Mouse (Mus musculus) kidney, embryonic 14.5 days (tissue): ENCODE data around the gene Tnfrsf23. TPM values are rescaled to one million over a fixed set of nuclear protein-coding genes. Genes with fewer than 3 reads are reported as not detected.

Experiments
- ATAC-seq: fragments of 200-750 bp; cut with Nextera tagmentation; 2 replicates; pipeline ENCODE4 v1.8.0; 2017; ENCODE audit warnings: moderate number of reproducible peaks, mild to moderate bottlenecking, moderate TSS enrichment, moderate library complexity; ENCODE audit not compliant: low FRiP score, low TSS enrichment
- H3K27ac ChIP-seq: fragments of 300-500 bp; sonication (generic); 2 replicates; pipeline ENCODE4 v1.5.1; 2014; ENCODE audit warnings: low read depth, mild to moderate bottlenecking, low read length, moderate library complexity, mixed read lengths
- H3K27me3 ChIP-seq: fragments of 300-500 bp; sonication (generic); 2 replicates; pipeline ENCODE4 v1.6.1; 2014; ENCODE audit warnings: mild to moderate bottlenecking, low read length; ENCODE audit not compliant: control insufficient read depth, insufficient read depth
- H3K36me3 ChIP-seq: fragments of 300-500 bp; sonication (generic); 2 replicates; pipeline ENCODE4 v1.6.1; 2014; ENCODE audit warnings: low read length, mixed read lengths; ENCODE audit not compliant: control insufficient read depth, insufficient read depth
- H3K4me1 ChIP-seq: fragments of 300-500 bp; sonication (generic); 2 replicates; pipeline ENCODE4 v1.6.1; 2014; ENCODE audit warnings: low read length, mixed read lengths; ENCODE audit not compliant: control insufficient read depth, insufficient read depth
- H3K4me2 ChIP-seq: fragments of 300-500 bp; sonication (generic); replicated peaks from 2 replicates; pipeline ENCODE4 v1.6.1; 2014; ENCODE audit warnings: low read depth, mild to moderate bottlenecking, low read length
- H3K4me3 ChIP-seq: fragments of 300-500 bp; sonication (generic); 2 replicates; pipeline ENCODE4 v1.5.1; 2014; ENCODE audit warnings: mild to moderate bottlenecking, low read length
- H3K9ac ChIP-seq: fragments of 300-500 bp; sonication (generic); 2 replicates; pipeline ENCODE4 v1.6.1; 2014; ENCODE audit warnings: low read depth, mild to moderate bottlenecking, low read length, moderate library complexity
- H3K9me3 ChIP-seq: fragments of 300-500 bp; sonication (generic); 2 replicates; pipeline ENCODE4 v1.6.1; 2016; ENCODE audit warnings: low read length; ENCODE audit not compliant: control insufficient read depth
- WGBS: fragments of 180-500 bp; shearing (Covaris S2); extraction: QIAGEN DNeasy Blood & Tissue Kit; methylation state at CpG from one replicate; pipeline ENCODE4 v1.1.7; 2014; 5-methylcytosine and 5-hydroxymethylcytosine counted together
- polyA plus RNA-seq: library from polyadenylated mRNA; unstranded; fragments of >200 nt; fragmentation: Nextera tagmentation; extraction: Ambion mirVana; gene quantifications from 2 replicates; pipeline ENCODE4 v1.2.1, GENCODE M21; 2014

Tnfrsf23 gene
- polyA plus RNA-seq, 1 experiment from 2014 or later: 0.84 TPM

DNA sequence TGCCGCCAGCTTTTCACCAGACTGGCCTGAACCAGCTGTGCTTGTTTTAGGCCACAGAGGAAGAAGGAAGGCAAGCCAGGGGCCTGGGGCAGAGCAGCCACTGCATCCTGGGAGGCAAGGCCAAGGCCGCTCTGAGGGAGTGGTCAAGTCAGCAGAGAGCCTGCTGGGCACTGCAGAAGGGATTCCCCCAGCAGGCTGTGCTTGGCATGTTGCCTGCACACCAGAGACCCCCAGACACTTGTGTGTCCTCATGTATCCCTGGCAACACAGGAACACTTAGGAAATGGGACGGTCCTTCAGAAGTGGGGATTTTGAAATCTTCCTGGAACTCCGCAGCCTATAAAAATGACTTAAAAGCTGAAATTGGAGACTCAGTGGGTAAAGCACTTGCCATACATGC lies 26.4 kb upstream of the Tnfrsf23 start:
- Histone ChIP-seq H3K27ac (no peak overlapping the region), H3K4me3 (no peak overlapping the region), H3K4me2 (no peak overlapping the region), H3K9me3 (no peaks in the 10 kb centered on the region), H3K36me3 (peaks cover 31% of the 10 kb centered on the region; the same call in 1 of the 2 replicates), H3K9ac (no peak overlapping the region), H3K27me3 (no peaks in the 10 kb centered on the region), H3K4me1 (no peaks in the 10 kb centered on the region; the same call in 1 of the 2 replicates)
- ATAC-seq: no peak
- WGBS: 59% methylated on average over 4 of the region's 4 CpGs

GRCm38 (mm10) chr7:143711381-143711780 lies 25.7 kb upstream of the Tnfrsf23 start:
- no peak overlapping the region for H3K4me2 ChIP-seq
- no peak for ATAC-seq
- H3K4me3 ChIP-seq: no peak overlapping the region
- H3K9ac ChIP-seq: no peak overlapping the region
- H3K27ac ChIP-seq: no peak overlapping the region
- 73% methylated on average over 7 of the region's 7 CpGs for WGBS
- no peaks in the 10 kb centered on the region; the same call in 1 of the 2 replicates for H3K4me1 ChIP-seq
- H3K27me3 ChIP-seq: no peaks in the 10 kb centered on the region
- H3K36me3 ChIP-seq: peaks cover 31% of the 10 kb centered on the region; the same call in 1 of the 2 replicates
- H3K9me3 ChIP-seq: no peaks in the 10 kb centered on the region

- H3K9ac ChIP-seq: no peak overlapping the region
- no peaks in the 10 kb centered on the region for H3K27me3 ChIP-seq
- 85% methylated on average over 7 of the region's 7 CpGs for WGBS
- no peak overlapping the region for H3K4me3 ChIP-seq
- H3K36me3 ChIP-seq: peaks cover 29% of the 10 kb centered on the region; the same call in 1 of the 2 replicates
- H3K27ac ChIP-seq: no peak overlapping the region
- no peak overlapping the region for H3K4me2 ChIP-seq
- no peaks in the 10 kb centered on the region; the same call in 1 of the 2 replicates for H3K4me1 ChIP-seq
- no peak for ATAC-seq
- H3K9me3 ChIP-seq: no peaks in the 10 kb centered on the region
Measured at GRCm38 (mm10) chr7:143709395-143709794, 23.7 kb upstream of the Tnfrsf23 start.

DNA sequence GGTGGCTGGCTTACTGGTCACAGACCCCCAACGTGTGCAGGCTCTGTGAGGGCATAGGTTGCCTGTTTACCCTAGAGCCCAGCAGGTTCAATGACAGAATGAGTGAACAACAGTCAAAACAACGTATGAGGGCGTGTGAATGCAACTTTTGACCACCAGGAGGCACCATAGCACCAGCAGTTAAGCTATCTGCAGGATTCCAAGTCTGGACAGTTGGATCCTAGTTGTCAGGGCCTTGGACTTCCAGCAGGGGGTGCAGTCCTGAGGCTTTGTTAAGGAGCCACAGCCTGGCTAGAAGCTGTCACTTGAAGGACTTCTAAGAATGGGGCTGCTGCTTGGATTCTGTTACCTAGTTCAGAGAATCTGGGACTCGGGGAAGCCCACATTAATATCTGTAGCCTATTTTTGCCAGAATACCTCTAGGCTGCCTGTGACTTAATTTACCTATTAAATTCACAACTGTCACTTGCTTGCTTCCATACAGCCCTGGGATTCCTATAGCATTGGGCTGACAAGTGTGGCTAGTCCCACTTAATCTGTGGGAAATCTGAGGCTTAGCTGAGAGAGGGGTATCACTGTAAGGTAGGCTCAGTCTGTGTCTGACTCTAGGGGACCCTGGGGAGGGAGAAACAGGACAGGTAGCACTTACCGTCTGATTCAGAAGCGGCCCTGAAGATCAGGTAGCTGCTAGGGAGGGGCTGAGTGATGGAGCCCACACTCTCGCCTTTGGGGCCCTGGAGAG lies 21.2 kb upstream of the Tnfrsf23 start:
- Histone ChIP-seq H3K36me3 (peaks cover 28% of the 10 kb centered on the region; the same call in 1 of the 2 replicates), H3K9me3 (no peaks in the 10 kb centered on the region), H3K27me3 (no peaks in the 10 kb centered on the region), H3K27ac (no peak overlapping the region), H3K9ac (no peak overlapping the region), H3K4me3 (no peak overlapping the region), H3K4me2 (no peak overlapping the region), H3K4me1 (no peaks in the 10 kb centered on the region)
- peak; percentile 81 for ATAC-seq
- WGBS: 39% methylated on average over 7 of the region's 7 CpGs

DNA sequence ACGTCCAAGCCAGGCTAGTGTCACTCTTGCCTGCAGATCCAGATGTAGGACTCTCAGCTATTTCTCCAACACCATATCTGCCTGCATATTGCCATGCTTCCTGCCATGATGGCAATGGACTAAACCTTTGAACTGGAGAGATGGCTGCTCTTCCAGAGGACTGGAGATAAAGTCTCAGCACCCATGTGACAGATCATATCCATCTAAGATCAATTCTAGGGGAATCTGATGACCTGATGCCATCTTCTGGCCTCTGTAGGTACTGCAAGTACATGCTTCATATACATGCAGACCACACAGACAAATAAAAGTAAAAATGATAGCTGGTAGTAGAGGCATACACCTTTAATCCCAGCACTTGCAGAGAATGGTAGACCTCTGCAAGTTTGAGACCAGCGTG lies 10.5 kb upstream of the Tnfrsf23 start:
- no peaks in the 10 kb centered on the region for H3K4me1 ChIP-seq
- H3K4me2 ChIP-seq: no peak overlapping the region
- ATAC-seq: no peak
- H3K9me3 ChIP-seq: no peaks in the 10 kb centered on the region; the same call in 1 of the 2 replicates
- H3K4me3 ChIP-seq: no peak overlapping the region
- 61% methylated on average over 2 of the region's 2 CpGs for WGBS
- H3K27ac ChIP-seq: no peak overlapping the region
- H3K27me3 ChIP-seq: no peaks in the 10 kb centered on the region
- no peak overlapping the region for H3K9ac ChIP-seq
- H3K36me3 ChIP-seq: peaks cover 52% of the 10 kb centered on the region

- WGBS: 95% methylated on average over 7 of the region's 7 CpGs
- Histone ChIP-seq H3K4me1 (no peaks in the 10 kb centered on the region), H3K36me3 (peaks cover 65% of the 10 kb centered on the region), H3K9ac (no peak overlapping the region), H3K27ac (no peak overlapping the region), H3K9me3 (no peaks in the 10 kb centered on the region; the same call in 1 of the 2 replicates), H3K4me3 (no peak overlapping the region), H3K27me3 (no peaks in the 10 kb centered on the region), H3K4me2 (no peak overlapping the region)
- ATAC-seq: no peak
Measured at GRCm38 (mm10) chr7:143694550-143694949, 8.9 kb upstream of the Tnfrsf23 start.

DNA sequence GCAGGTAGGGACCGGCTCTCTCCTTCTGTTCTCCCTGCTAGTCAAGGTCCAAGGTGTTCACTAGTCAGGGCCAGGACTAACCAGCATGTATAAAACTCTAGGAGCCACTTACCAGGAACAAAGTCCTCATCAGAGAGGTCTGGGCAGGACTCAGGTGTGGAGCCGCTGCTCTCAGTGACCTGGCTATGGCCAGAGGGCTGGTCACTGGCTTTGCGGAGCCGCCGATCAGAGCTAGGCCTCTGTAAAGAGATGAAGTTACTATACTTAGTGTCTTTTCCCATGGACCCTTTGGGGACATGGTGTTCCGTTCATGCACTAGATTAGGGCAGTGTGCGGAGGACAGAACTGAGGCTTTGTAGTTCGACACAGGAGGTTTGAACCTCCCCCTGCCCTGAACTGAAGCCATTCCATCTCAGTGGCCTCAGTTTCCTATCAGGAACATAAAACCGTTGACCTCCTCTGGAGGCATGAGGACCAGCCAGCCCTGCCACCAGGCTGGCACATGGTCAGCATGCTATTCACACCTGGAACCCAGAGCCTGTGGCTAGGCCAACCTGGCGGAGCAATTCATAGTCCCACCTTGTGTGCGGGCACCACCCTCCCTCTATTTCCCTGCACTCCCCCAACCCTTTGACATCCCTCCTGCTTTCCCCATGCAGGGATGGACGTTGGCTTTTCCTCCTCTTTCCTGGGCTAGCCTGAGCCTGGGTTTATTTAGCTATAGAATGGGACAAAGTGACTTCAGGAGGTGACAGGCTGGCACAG lies 7.3 kb upstream of the Tnfrsf23 start:
- H3K4me3 ChIP-seq: no peak overlapping the region
- no peak overlapping the region for H3K27ac ChIP-seq
- H3K4me2 ChIP-seq: no peak overlapping the region
- H3K4me1 ChIP-seq: no peaks in the 10 kb centered on the region
- no peaks in the 10 kb centered on the region; the same call in 1 of the 2 replicates for H3K9me3 ChIP-seq
- H3K36me3 ChIP-seq: peaks cover 76% of the 10 kb centered on the region
- H3K9ac ChIP-seq: no peak overlapping the region
- WGBS: 89% methylated on average over 12 of the region's 12 CpGs
- no peak for ATAC-seq
- H3K27me3 ChIP-seq: no peaks in the 10 kb centered on the region

- H3K9ac ChIP-seq: no peak overlapping the region
- H3K27ac ChIP-seq: no peak overlapping the region
- H3K4me2 ChIP-seq: no peak overlapping the region
- no peaks in the 10 kb centered on the region for H3K4me1 ChIP-seq
- H3K27me3 ChIP-seq: no peaks in the 10 kb centered on the region
- H3K9me3 ChIP-seq: no peaks in the 10 kb centered on the region; the same call in 1 of the 2 replicates
- no peak for ATAC-seq
- no peak overlapping the region for H3K4me3 ChIP-seq
- WGBS: 89% methylated on average over 4 of the region's 4 CpGs
- peaks cover 76% of the 10 kb centered on the region for H3K36me3 ChIP-seq
Measured at GRCm38 (mm10) chr7:143691909-143692308, 6.2 kb upstream of the Tnfrsf23 start.

GRCm38 (mm10) chr7:143691181-143691580 lies 5.5 kb upstream of the Tnfrsf23 start:
- no peak overlapping the region for H3K27ac ChIP-seq
- no peak for ATAC-seq
- H3K4me3 ChIP-seq: no peak overlapping the region
- peaks cover 76% of the 10 kb centered on the region for H3K36me3 ChIP-seq
- WGBS: 91% methylated on average over 5 of the region's 5 CpGs
- no peaks in the 10 kb centered on the region; the same call in 1 of the 2 replicates for H3K9me3 ChIP-seq
- H3K27me3 ChIP-seq: no peaks in the 10 kb centered on the region
- H3K9ac ChIP-seq: no peak overlapping the region
- H3K4me2 ChIP-seq: no peak overlapping the region
- no peaks in the 10 kb centered on the region for H3K4me1 ChIP-seq
